Mouse (Mus musculus): ENCODE data around the gene Fmo5. TPM values are rescaled to one million over a fixed set of nuclear protein-coding genes. Genes with fewer than 3 reads are reported as not detected.

Gene Fmo5
- polyA plus RNA-seq, 1 experiment: 0.12 TPM

GRCm38 (mm10) chr3:97611021-97611420 lies 17.6 kb upstream of the Fmo5 start:
- no peak overlapping the region for H3ac ChIP-seq (ENCODE audit: control insufficient read depth, insufficient read length, low read depth)
- TF ChIP-seq CTCF (IDR thresholded peaks at IDR 0.05; ENCODE audit: control insufficient read depth, insufficient read depth, insufficient read length) (no peak), MAX (IDR thresholded peaks at IDR 0.05) (no peak), FOSL1 (IDR thresholded peaks at IDR 0.05; ENCODE audit: insufficient read depth, low read length, poor library complexity, severe bottlenecking) (no peak), USF1 (IDR thresholded peaks at IDR 0.05; ENCODE audit: low read depth) (no peak), CEBPB (IDR thresholded peaks at IDR 0.05; ENCODE audit: low read depth) (no peak), MYOG (IDR thresholded peaks at IDR 0.05; ENCODE audit: control insufficient read depth, extremely low read depth, insufficient read length) (no peak), MYOD1 (IDR thresholded peaks at IDR 0.05; ENCODE audit: control insufficient read depth, insufficient read length, low read depth) (no peak)
- H3K4me3 ChIP-seq (ENCODE audit: insufficient read depth, poor library complexity, severe bottlenecking): no peak overlapping the region
- peaks cover 2% of the 10 kb centered on the region for H3K79me3 ChIP-seq (ENCODE audit: low read depth)
- no peaks in the 10 kb centered on the region for H3K27me3 ChIP-seq (ENCODE audit: control insufficient read depth, insufficient read depth, insufficient read length)
- peaks cover 8% of the 10 kb centered on the region for H3K79me2 ChIP-seq (ENCODE audit: control insufficient read depth, insufficient read depth)
- no peaks in the 10 kb centered on the region for H3K36me3 ChIP-seq (ENCODE audit: control insufficient read depth, insufficient read depth)

GRCm38 (mm10) chr3:97615154-97615553 lies 13.4 kb upstream of the Fmo5 start:
- Histone ChIP-seq H3K79me3 (ENCODE audit: low read depth) (no peaks in the 10 kb centered on the region), H3K27me3 (ENCODE audit: control insufficient read depth, insufficient read depth, insufficient read length) (no peaks in the 10 kb centered on the region), H3K79me2 (ENCODE audit: control insufficient read depth, insufficient read depth) (no peaks in the 10 kb centered on the region), H3K4me3 (ENCODE audit: insufficient read depth, poor library complexity, severe bottlenecking) (no peak overlapping the region), H3K36me3 (ENCODE audit: control insufficient read depth, insufficient read depth) (no peaks in the 10 kb centered on the region), H3ac (ENCODE audit: control insufficient read depth, insufficient read length, low read depth) (no peak overlapping the region)
- TF ChIP-seq CEBPB (IDR thresholded peaks at IDR 0.05; ENCODE audit: low read depth) (no peak), CTCF (IDR thresholded peaks at IDR 0.05; ENCODE audit: control insufficient read depth, insufficient read depth, insufficient read length) (no peak), USF1 (IDR thresholded peaks at IDR 0.05; ENCODE audit: low read depth) (no peak), MAX (IDR thresholded peaks at IDR 0.05) (no peak), FOSL1 (IDR thresholded peaks at IDR 0.05; ENCODE audit: insufficient read depth, low read length, poor library complexity, severe bottlenecking) (no peak), MYOG (IDR thresholded peaks at IDR 0.05; ENCODE audit: control insufficient read depth, extremely low read depth, insufficient read length) (no peak), MYOD1 (IDR thresholded peaks at IDR 0.05; ENCODE audit: control insufficient read depth, insufficient read length, low read depth) (no peak)

GRCm38 (mm10) chr3:97615933-97616332 lies 12.7 kb upstream of the Fmo5 start:
- no peaks in the 10 kb centered on the region for H3K79me2 ChIP-seq (ENCODE audit: control insufficient read depth, insufficient read depth)
- H3K79me3 ChIP-seq (ENCODE audit: low read depth): no peaks in the 10 kb centered on the region
- H3K36me3 ChIP-seq (ENCODE audit: control insufficient read depth, insufficient read depth): no peaks in the 10 kb centered on the region
- no peaks in the 10 kb centered on the region for H3K27me3 ChIP-seq (ENCODE audit: control insufficient read depth, insufficient read depth, insufficient read length)
- no peak overlapping the region for H3K4me3 ChIP-seq (ENCODE audit: insufficient read depth, poor library complexity, severe bottlenecking)
- peak; percentile 21 for TF ChIP-seq CEBPB (IDR thresholded peaks at IDR 0.05; ENCODE audit: low read depth)
- no peak for TF ChIP-seq MYOG (IDR thresholded peaks at IDR 0.05; ENCODE audit: control insufficient read depth, extremely low read depth, insufficient read length)
- TF ChIP-seq FOSL1 (IDR thresholded peaks at IDR 0.05; ENCODE audit: insufficient read depth, low read length, poor library complexity, severe bottlenecking): no peak
- H3ac ChIP-seq (ENCODE audit: control insufficient read depth, insufficient read length, low read depth): no peak overlapping the region

GRCm38 (mm10) chr3:97617091-97617825 lies 11.3 kb upstream of the Fmo5 start:
- H3K79me2 ChIP-seq (ENCODE audit: control insufficient read depth, insufficient read depth): no peaks in the 10 kb centered on the region
- no peaks in the 10 kb centered on the region for H3K79me3 ChIP-seq (ENCODE audit: low read depth)
- no peak for TF ChIP-seq FOSL1 (IDR thresholded peaks at IDR 0.05; ENCODE audit: insufficient read depth, low read length, poor library complexity, severe bottlenecking)
- TF ChIP-seq MAX (IDR thresholded peaks at IDR 0.05): no peak
- TF ChIP-seq MYOD1 (IDR thresholded peaks at IDR 0.05; ENCODE audit: control insufficient read depth, insufficient read length, low read depth): no peak
- TF ChIP-seq USF1 (IDR thresholded peaks at IDR 0.05; ENCODE audit: low read depth): no peak
- TF ChIP-seq CTCF (IDR thresholded peaks at IDR 0.05; ENCODE audit: control insufficient read depth, insufficient read depth, insufficient read length): no peak
- no peak for TF ChIP-seq MYOG (IDR thresholded peaks at IDR 0.05; ENCODE audit: control insufficient read depth, extremely low read depth, insufficient read length)
- no peak for TF ChIP-seq CEBPB (IDR thresholded peaks at IDR 0.05; ENCODE audit: low read depth)
- no peak overlapping the region for H3K4me3 ChIP-seq (ENCODE audit: insufficient read depth, poor library complexity, severe bottlenecking)
- H3K27me3 ChIP-seq (ENCODE audit: control insufficient read depth, insufficient read depth, insufficient read length): no peaks in the 10 kb centered on the region
- no peak overlapping the region for H3ac ChIP-seq (ENCODE audit: control insufficient read depth, insufficient read length, low read depth)
- no peaks in the 10 kb centered on the region for H3K36me3 ChIP-seq (ENCODE audit: control insufficient read depth, insufficient read depth)

GRCm38 (mm10) chr3:97617899-97618298 lies 10.7 kb upstream of the Fmo5 start:
- TF ChIP-seq MYOD1 (IDR thresholded peaks at IDR 0.05; ENCODE audit: control insufficient read depth, insufficient read length, low read depth) (no peak), CEBPB (IDR thresholded peaks at IDR 0.05; ENCODE audit: low read depth) (no peak), FOSL1 (IDR thresholded peaks at IDR 0.05; ENCODE audit: insufficient read depth, low read length, poor library complexity, severe bottlenecking) (no peak)
- Histone ChIP-seq H3K4me3 (ENCODE audit: insufficient read depth, poor library complexity, severe bottlenecking) (no peak overlapping the region), H3K27me3 (ENCODE audit: control insufficient read depth, insufficient read depth, insufficient read length) (no peaks in the 10 kb centered on the region), H3K79me3 (ENCODE audit: low read depth) (no peaks in the 10 kb centered on the region), H3K79me2 (ENCODE audit: control insufficient read depth, insufficient read depth) (no peaks in the 10 kb centered on the region), H3ac (ENCODE audit: control insufficient read depth, insufficient read length, low read depth) (no peak overlapping the region), H3K36me3 (ENCODE audit: control insufficient read depth, insufficient read depth) (no peaks in the 10 kb centered on the region)

GRCm38 (mm10) chr3:97620657-97621056 lies 7.9 kb upstream of the Fmo5 start:
- Histone ChIP-seq H3K79me3 (ENCODE audit: low read depth) (no peaks in the 10 kb centered on the region), H3K79me2 (ENCODE audit: control insufficient read depth, insufficient read depth) (no peaks in the 10 kb centered on the region), H3K36me3 (ENCODE audit: control insufficient read depth, insufficient read depth) (no peaks in the 10 kb centered on the region), H3K27me3 (ENCODE audit: control insufficient read depth, insufficient read depth, insufficient read length) (no peaks in the 10 kb centered on the region), H3ac (ENCODE audit: control insufficient read depth, insufficient read length, low read depth) (no peak overlapping the region), H3K4me3 (ENCODE audit: insufficient read depth, poor library complexity, severe bottlenecking) (no peak overlapping the region)
- TF ChIP-seq CEBPB (IDR thresholded peaks at IDR 0.05; ENCODE audit: low read depth) (no peak), FOSL1 (IDR thresholded peaks at IDR 0.05; ENCODE audit: insufficient read depth, low read length, poor library complexity, severe bottlenecking) (no peak), MYOD1 (IDR thresholded peaks at IDR 0.05; ENCODE audit: control insufficient read depth, insufficient read length, low read depth) (no peak), MYOG (IDR thresholded peaks at IDR 0.05; ENCODE audit: control insufficient read depth, extremely low read depth, insufficient read length) (no peak), CTCF (IDR thresholded peaks at IDR 0.05; ENCODE audit: control insufficient read depth, insufficient read depth, insufficient read length) (no peak), USF1 (IDR thresholded peaks at IDR 0.05; ENCODE audit: low read depth) (no peak), MAX (IDR thresholded peaks at IDR 0.05) (no peak)
